Mouse (Mus musculus) erythroblast, embryonic 14.5 days (primary cell): ENCODE results near the gene Cfap44. TPM values are rescaled to one million over a fixed set of nuclear protein-coding genes. Genes with fewer than 3 reads are reported as not detected.
A peak's percentile ranks its signal among the peaks of the same experiment; 100 is the strongest.

Experiments
- H3K27me3 ChIP-seq: 2 replicates; pipeline ENCODE4 v1.6.1; 2012; ENCODE audit warnings: inconsistent platforms; ENCODE audit not compliant: control insufficient read depth
- H3K36me3 ChIP-seq: 2 replicates; pipeline ENCODE4 v1.6.1; 2012; ENCODE audit warnings: mild to moderate bottlenecking, inconsistent platforms; ENCODE audit not compliant: control insufficient read depth
- H3K4me1 ChIP-seq: 2 replicates; pipeline ENCODE4 v1.6.1; 2012; ENCODE audit warnings: inconsistent platforms; ENCODE audit not compliant: control insufficient read depth
- H3K4me3 ChIP-seq: replicated peaks from 2 replicates; pipeline ENCODE3; 2012; ENCODE audit warnings: moderate library complexity, mild to moderate bottlenecking, inconsistent platforms
- H3K9me3 ChIP-seq: 2 replicates; pipeline ENCODE4 v1.6.1; 2012; ENCODE audit warnings: low read length, inconsistent platforms, mixed read lengths; ENCODE audit not compliant: control insufficient read depth
- GATA1 ChIP-seq: IDR thresholded peaks from 2 replicates; pipeline ENCODE4 v1.6.1; 2012; ENCODE audit warnings: low read length, inconsistent platforms, mixed read lengths
- TAL1 ChIP-seq: IDR thresholded peaks from 3 replicates; pipeline ENCODE4 v1.6.1; 2012; ENCODE audit warnings: low read length, inconsistent platforms, mixed read lengths
- polyA plus RNA-seq: library from polyadenylated mRNA; stranded (reverse); fragments of >175 nt; gene quantifications from 2 replicates; pipeline ENCODE4 v1.2.3, GENCODE M21; 2012

Cfap44 gene
- polyA plus RNA-seq, 1 experiment: not detected

DNA sequence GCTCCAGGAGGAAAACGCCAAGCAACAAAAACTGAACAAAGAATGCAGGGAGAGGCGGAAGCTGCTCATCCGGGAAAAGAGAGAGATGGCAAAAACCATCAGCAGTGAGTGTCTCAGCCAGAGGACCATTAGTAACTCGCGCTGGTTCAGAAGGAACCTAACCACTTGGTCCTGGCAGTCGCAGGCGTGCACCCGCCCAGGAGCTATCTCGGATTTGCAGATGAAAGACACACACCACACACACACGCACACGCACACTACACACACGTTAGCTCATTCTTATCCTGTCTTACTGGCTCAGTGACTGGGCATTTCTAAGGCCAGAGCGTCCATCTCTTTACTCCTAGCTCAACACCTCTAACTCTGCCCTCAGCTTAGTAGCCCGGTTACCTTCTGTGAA lies 80.7 kb downstream of the Cfap44 start:
- Histone ChIP-seq H3K4me3 (peak overlapping the region; percentile 67), H3K9me3 (no peaks in the 10 kb centered on the region), H3K36me3 (no peaks in the 10 kb centered on the region; the same call in 1 of the 2 replicates), H3K27me3 (no peaks in the 10 kb centered on the region), H3K4me1 (peaks cover 20% of the 10 kb centered on the region)
- TF ChIP-seq GATA1: no peak
- peak; percentile 50; the same call in 1 of the 3 replicates for TF ChIP-seq TAL1

DNA sequence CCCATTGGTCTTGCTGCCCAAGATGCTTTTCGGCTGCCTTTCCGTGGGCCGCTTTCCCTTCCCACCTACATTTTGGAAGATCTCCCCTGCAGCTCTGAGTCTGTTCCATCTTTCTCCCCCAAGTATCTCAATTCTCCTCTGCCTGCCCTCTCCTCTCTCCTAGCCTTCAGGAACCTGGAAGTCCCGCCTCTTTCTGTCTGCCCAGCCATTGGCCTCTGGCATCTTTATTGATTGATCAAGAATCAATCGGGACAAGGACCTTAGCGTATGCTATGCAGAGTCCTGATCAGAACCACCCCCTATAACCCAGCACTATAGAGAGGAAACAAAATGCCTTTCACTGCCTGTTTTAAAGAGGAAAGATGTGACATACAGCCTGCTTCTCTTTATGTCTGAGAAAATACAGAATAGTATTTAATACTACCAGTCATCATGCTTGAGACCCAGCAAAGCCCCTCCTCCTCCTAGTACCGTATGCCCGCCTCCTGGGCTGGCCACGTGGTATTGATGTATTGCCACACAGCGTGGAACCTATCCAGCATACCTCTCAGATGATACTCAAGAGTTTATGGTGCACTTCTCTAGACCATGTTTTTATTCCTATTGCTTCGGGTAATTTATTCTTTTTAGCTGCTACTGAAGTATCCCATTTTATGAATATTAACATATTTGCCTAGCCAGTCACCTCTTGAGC lies 81.2 kb downstream of the Cfap44 start:
- TF ChIP-seq TAL1 (no peak), GATA1 (no peak)
- H3K27me3 ChIP-seq: peaks cover 2% of the 10 kb centered on the region
- peaks cover 20% of the 10 kb centered on the region for H3K4me1 ChIP-seq
- peak overlapping the region; percentile 67 for H3K4me3 ChIP-seq
- H3K36me3 ChIP-seq: no peaks in the 10 kb centered on the region; the same call in 1 of the 2 replicates
- no peaks in the 10 kb centered on the region for H3K9me3 ChIP-seq

DNA sequence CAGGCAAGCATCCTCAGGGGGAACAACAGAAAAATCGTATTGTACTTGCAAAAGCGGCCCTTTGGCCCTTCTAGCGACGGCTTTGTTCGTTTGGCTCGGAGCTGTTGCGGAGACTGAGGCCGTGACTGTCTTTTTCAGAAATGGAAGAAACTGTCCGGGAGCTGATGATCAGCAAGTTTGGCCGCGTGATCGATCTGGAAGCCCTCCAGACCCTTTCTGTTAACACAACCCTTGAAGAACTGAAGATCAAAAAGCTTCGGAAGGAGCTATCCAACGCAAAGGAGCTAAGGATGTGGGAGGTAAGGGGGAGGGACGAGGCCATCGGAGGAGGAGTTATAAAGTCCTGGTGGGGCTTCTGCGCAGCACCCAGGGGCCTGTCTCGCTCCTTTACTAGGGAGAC lies 84.2 kb downstream of the Cfap44 start:
- Histone ChIP-seq H3K4me1 (peaks cover 17% of the 10 kb centered on the region), H3K9me3 (no peaks in the 10 kb centered on the region), H3K27me3 (peaks cover 16% of the 10 kb centered on the region), H3K36me3 (no peaks in the 10 kb centered on the region), H3K4me3 (no peak overlapping the region)
- TF ChIP-seq TAL1: no peak
- no peak for TF ChIP-seq GATA1

DNA sequence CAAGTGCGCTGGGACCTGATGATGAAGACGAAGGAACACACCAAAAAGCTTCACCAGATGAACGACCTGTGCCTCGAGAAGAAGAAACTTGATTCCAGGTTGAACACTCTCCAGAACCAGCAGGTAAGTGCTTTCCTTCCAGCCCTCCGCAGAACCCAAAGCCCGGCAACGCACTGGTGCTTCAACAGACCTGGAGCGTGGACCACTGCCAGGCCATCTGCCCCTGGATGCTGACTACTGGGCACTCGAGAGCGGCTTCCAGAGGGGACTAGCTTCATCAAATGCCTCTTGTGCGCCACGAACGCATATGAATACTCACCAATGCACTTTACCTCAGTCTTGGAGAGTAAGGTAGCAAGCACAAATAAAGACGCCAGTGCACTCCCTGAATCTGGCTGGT lies 85.3 kb downstream of the Cfap44 start:
- no peaks in the 10 kb centered on the region for H3K36me3 ChIP-seq
- TF ChIP-seq TAL1 (no peak), GATA1 (no peak)

DNA sequence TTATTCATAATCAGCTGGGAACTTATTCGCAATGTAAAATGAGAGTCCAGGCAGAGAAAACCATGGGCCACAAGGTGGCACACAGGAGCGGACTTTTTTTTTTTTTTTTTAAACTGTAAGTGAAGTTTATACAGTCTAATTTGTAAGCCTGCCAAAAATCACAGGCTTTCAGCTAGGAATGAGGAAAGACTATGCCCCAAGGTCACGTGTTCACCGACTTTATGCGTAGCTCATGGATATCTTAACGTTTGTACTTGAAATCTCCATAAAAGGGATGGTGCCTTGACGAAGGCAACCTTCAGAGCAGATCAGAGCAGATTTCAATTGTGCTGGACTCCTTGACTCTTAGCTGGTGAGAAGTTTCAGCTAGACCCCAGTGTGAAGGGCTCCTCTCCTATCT lies 86.0 kb downstream of the Cfap44 start:
- Histone ChIP-seq H3K36me3 (no peaks in the 10 kb centered on the region), H3K4me1 (peaks cover 9% of the 10 kb centered on the region), H3K4me3 (no peak overlapping the region), H3K9me3 (no peaks in the 10 kb centered on the region), H3K27me3 (peaks cover 16% of the 10 kb centered on the region)
- TF ChIP-seq GATA1 (no peak), TAL1 (no peak)

More for the DNA sequence above, 85.3 kb downstream of the Cfap44 start:
- H3K9me3 ChIP-seq: no peaks in the 10 kb centered on the region
- peaks cover 16% of the 10 kb centered on the region for H3K27me3 ChIP-seq
- peaks cover 14% of the 10 kb centered on the region for H3K4me1 ChIP-seq
- no peak overlapping the region for H3K4me3 ChIP-seq

DNA sequence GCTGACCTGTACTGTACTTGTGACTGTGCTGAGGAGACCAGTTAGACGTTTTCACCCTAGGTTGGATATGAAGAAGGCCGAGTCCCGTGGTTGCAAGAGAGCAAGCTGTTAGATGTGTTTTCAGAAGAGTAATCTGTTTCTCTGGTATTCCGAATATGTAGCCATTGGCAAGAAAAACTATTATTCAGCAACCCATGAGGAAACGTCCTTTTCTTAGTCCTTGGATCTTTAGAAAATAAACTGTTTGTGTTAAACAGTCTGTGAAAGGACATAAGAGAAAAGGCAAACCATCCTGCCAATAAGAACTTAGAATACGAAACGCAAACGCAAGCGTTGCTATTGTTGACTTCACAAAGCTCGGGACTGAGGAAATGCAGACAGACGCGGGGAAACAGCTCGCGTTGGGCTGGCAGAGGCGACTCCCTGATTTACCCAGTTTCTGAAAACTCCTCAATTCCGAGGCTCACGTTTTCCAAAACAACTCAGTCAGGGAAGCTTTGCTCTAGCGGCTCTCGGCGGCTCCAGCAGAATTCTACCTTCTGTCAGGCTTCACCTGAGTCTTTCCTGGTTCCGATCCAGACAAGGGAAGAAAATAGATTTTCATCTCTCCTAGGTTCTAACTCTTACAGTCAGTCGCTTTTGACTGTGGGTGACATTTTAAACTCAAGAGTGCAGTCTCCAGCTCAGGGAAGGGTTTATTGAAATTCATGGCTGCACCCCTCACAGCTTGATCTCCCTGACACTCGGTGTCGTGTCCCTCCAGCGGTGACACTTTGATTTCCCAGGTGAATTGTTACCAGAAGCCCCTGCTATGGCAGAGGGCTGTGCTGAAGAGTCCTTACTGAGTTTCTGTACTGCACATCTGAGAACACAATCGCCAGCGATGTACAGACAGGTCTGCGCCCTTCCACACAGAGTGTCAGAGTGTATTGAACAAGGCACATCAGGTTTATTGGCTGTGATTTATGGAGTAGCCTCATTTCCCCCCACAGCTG lies 87.3 kb downstream of the Cfap44 start:
- no peaks in the 10 kb centered on the region for H3K36me3 ChIP-seq
- TF ChIP-seq TAL1 (no peak), GATA1 (no peak)
- no peak overlapping the region for H3K4me3 ChIP-seq
- no peaks in the 10 kb centered on the region; the same call in 1 of the 2 replicates for H3K4me1 ChIP-seq
- H3K9me3 ChIP-seq: no peaks in the 10 kb centered on the region
- H3K27me3 ChIP-seq: peaks cover 16% of the 10 kb centered on the region

DNA sequence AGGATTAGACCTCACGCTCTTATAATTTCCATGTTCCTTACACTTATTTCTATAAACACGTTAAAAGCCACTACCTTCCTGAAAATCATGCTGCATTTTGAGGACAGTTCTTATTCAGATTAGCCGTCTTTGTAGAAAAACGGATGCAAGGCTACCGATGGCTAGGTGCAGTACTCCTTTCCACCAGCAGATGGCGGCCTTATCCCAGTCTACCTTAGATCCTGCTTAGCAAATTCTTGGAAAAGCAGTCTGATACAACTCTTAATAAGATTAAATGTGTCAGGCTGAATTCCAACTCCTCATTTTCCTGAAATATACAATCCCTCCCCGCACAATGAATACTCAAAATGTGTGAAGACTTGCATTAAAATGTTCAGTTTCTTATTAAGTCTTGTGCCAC lies 89.5 kb downstream of the Cfap44 start:
- TF ChIP-seq GATA1 (no peak), TAL1 (no peak)
- H3K4me1 ChIP-seq: no peaks in the 10 kb centered on the region; the same call in 1 of the 2 replicates
- H3K4me3 ChIP-seq: no peak overlapping the region
- no peaks in the 10 kb centered on the region for H3K9me3 ChIP-seq
- peaks cover 16% of the 10 kb centered on the region for H3K27me3 ChIP-seq
- no peaks in the 10 kb centered on the region for H3K36me3 ChIP-seq

DNA sequence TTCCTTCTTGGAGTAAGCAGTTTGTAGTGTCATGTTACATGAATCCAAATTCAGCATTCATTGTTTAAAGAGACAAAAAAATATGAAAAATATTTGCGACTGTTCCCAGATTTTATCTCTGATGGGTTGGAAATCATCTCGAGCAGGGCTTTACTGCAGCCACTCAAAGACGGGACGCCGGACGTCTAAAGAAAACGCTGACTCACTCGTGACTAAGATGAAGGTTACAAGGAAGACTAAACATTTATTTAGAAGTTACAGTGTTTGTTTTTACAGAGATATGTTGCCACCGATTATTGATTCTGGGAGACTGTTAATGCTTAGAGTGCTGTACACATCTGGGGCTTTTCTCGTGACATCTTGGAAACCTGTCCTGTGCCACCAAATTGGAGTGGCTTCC lies 90.2 kb downstream of the Cfap44 start:
- no peak for TF ChIP-seq TAL1
- no peak for TF ChIP-seq GATA1
- no peaks in the 10 kb centered on the region for H3K9me3 ChIP-seq
- no peaks in the 10 kb centered on the region; the same call in 1 of the 2 replicates for H3K4me1 ChIP-seq
- H3K36me3 ChIP-seq: no peaks in the 10 kb centered on the region
- no peak overlapping the region for H3K4me3 ChIP-seq
- H3K27me3 ChIP-seq: peaks cover 16% of the 10 kb centered on the region

DNA sequence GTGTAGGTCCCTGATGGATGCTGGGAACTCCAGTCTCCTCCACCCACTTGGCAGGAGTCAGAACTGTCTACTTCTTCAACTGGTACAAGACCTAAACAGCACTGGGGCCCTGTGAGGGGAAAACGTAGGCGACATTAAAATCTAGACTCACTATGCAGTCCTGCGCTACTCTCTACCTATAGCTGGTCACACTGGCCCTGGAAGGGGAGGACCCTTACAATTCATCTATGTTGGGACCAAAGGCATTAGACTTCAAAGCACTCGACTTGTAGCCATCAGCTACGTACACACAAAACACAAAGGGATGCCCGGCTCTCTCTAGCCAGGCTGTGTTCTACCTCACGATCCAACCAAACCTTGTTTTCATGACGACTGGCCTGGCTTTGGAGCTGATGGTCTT lies 91.1 kb downstream of the Cfap44 start:
- Histone ChIP-seq H3K4me1 (no peaks in the 10 kb centered on the region; the same call in 1 of the 2 replicates), H3K27me3 (peaks cover 16% of the 10 kb centered on the region), H3K36me3 (no peaks in the 10 kb centered on the region), H3K4me3 (no peak overlapping the region), H3K9me3 (no peaks in the 10 kb centered on the region)
- TF ChIP-seq GATA1 (no peak), TAL1 (no peak)
